Mouse (Mus musculus): ENCODE results near the gene Znrf2. TPM values are rescaled to one million over a fixed set of nuclear protein-coding genes. Genes with fewer than 3 reads are reported as not detected.

The Znrf2 gene
- polyA plus RNA-seq, 1 experiment from 2014 or later = 11.3 TPM

- no peak overlapping the region for H3K9ac ChIP-seq
Observed at GRCm38 (mm10) chr6:54890221-54890620, 73.5 kb downstream of the Znrf2 start.

GRCm38 (mm10) chr6:54891384-54891783 is 74.7 kb downstream of the Znrf2 start:
- Histone ChIP-seq H3K27ac (no peak overlapping the region), H3K36me3 (ENCODE audit: poor library complexity, severe bottlenecking) (no peaks in the 10 kb centered on the region), H3K9me3 (replicated peaks) (no peaks in the 10 kb centered on the region), H3K4me3 (no peak overlapping the region), H3K4me1 (no peaks in the 10 kb centered on the region), H3K9ac (no peak overlapping the region), H3K4me2 (no peak overlapping the region), H3K27me3 (no peaks in the 10 kb centered on the region)
- ATAC-seq = no peak
- 92% methylated on average over 3 of the region's 3 CpGs for WGBS

More at GRCm38 (mm10) chr6:54890221-54890620, 73.5 kb downstream of the Znrf2 start:
- 30% methylated on average over 9 of the region's 9 CpGs for WGBS
- Histone ChIP-seq H3K27ac (no peak overlapping the region), H3K9me3 (replicated peaks) (no peaks in the 10 kb centered on the region), H3K36me3 (ENCODE audit: poor library complexity, severe bottlenecking) (no peaks in the 10 kb centered on the region), H3K4me1 (no peaks in the 10 kb centered on the region), H3K4me2 (no peak overlapping the region), H3K27me3 (no peaks in the 10 kb centered on the region), H3K4me3 (no peak overlapping the region)
- no peak for ATAC-seq

DNA sequence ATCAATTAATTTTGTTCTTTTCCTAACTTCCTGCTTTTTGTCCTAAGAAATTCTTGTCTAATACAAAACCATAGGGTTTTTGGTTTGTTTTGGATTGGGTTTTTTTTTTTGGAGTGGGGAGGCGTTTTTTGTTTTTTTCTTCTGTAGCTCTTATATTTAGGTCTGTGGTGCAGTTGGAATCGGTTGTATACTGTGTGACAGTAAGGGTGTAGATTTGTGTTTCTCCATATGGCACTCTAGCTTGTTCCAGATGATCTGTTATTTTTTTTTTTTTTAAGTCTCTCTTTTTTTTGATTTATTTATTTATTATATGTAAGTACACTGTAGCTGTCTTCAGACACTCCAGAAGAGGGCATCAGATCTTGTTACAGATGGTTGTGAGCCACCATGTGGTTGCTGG is 83.5 kb downstream of the Znrf2 start:
- no peak; the same call in 1 of the 2 replicates for ATAC-seq
- WGBS = 90% methylated on average over 2 of the region's 2 CpGs

DNA sequence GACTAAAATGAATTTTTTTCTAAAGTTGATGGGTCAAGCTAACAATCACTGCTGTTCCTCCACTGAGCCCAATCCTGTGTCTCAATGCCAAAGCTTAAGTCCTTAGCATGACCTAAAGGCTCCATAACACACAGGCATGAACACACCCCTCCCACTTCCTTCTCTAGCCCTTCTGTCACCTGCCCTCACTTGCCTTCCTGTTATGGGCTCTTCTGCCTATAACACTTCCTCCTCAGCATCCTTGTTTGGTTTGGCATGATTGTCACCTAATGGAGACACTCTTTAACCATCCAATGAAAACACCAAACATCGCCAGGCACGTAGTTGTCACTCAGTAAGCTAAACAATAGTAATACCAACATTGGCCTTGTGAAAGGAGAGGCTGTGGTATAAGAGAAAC is 85.8 kb downstream of the Znrf2 start:
- Histone ChIP-seq H3K4me1 (no peaks in the 10 kb centered on the region), H3K27ac (no peak overlapping the region), H3K27me3 (no peaks in the 10 kb centered on the region), H3K4me3 (no peak overlapping the region), H3K9me3 (replicated peaks) (0 out of 2 replicates have a peak, but pooled peaks cover 3% of the 10 kb centered on the region), H3K4me2 (no peak overlapping the region), H3K9ac (no peak overlapping the region), H3K36me3 (ENCODE audit: poor library complexity, severe bottlenecking) (no peaks in the 10 kb centered on the region)
- no peak for ATAC-seq
- WGBS = 90% methylated on average over 2 of the region's 2 CpGs

More for the DNA sequence above, 83.5 kb downstream of the Znrf2 start:
- Histone ChIP-seq H3K27ac (no peak overlapping the region), H3K9ac (no peak overlapping the region), H3K36me3 (ENCODE audit: poor library complexity, severe bottlenecking) (no peaks in the 10 kb centered on the region), H3K4me3 (no peak overlapping the region), H3K4me1 (no peaks in the 10 kb centered on the region), H3K9me3 (replicated peaks) (0 out of 2 replicates have a peak, but pooled peaks cover 3% of the 10 kb centered on the region), H3K4me2 (no peak overlapping the region), H3K27me3 (no peaks in the 10 kb centered on the region)

- Histone ChIP-seq H3K27ac (no peak overlapping the region), H3K9ac (no peak overlapping the region), H3K4me2 (no peak overlapping the region), H3K9me3 (replicated peaks) (0 out of 2 replicates have a peak, but pooled peaks cover 3% of the 10 kb centered on the region), H3K4me3 (no peak overlapping the region), H3K36me3 (ENCODE audit: poor library complexity, severe bottlenecking) (no peaks in the 10 kb centered on the region), H3K27me3 (no peaks in the 10 kb centered on the region), H3K4me1 (no peaks in the 10 kb centered on the region)
- 90% methylated on average over 10 of the region's 10 CpGs for WGBS
- ATAC-seq = no peak
Observed at GRCm38 (mm10) chr6:54906053-54907040, 89.6 kb downstream of the Znrf2 start.

DNA sequence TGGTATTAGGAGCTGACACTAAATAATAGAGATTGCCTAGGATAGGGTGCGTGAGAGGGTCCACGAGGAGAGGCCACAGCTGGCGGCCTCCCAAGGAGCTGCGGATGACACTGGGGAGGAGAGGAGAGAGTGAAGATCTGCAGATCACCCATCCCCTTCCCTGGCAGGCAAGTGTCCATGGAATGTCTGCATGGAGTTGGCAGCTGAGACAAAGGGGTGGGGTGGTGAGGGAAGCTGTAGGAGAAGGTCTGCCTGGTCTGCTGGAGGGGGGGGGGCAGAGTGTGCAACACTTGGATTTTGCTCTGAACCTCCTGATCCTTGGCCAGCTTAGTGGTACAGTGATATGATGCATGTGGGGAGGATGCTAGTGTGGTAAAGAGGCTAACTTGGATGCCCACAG is 98.3 kb downstream of the Znrf2 start:
- H3K4me2 ChIP-seq = no peak overlapping the region
- H3K36me3 ChIP-seq (ENCODE audit: poor library complexity, severe bottlenecking) = no peaks in the 10 kb centered on the region
- 93% methylated on average over 4 of the region's 4 CpGs for WGBS
- H3K27ac ChIP-seq = no peak overlapping the region
- no peaks in the 10 kb centered on the region for H3K9me3 ChIP-seq (replicated peaks)
- H3K4me1 ChIP-seq = no peaks in the 10 kb centered on the region
- H3K4me3 ChIP-seq = no peak overlapping the region
- ATAC-seq = no peak
- no peak overlapping the region for H3K9ac ChIP-seq
- H3K27me3 ChIP-seq = no peaks in the 10 kb centered on the region

- H3K4me3 ChIP-seq = no peak overlapping the region
- no peak overlapping the region for H3K4me2 ChIP-seq
- H3K27ac ChIP-seq = no peak overlapping the region
- H3K36me3 ChIP-seq (ENCODE audit: poor library complexity, severe bottlenecking) = no peaks in the 10 kb centered on the region
- no peak for ATAC-seq
- no peaks in the 10 kb centered on the region for H3K4me1 ChIP-seq
- no peaks in the 10 kb centered on the region for H3K27me3 ChIP-seq
- H3K9me3 ChIP-seq (replicated peaks) = no peaks in the 10 kb centered on the region
- H3K9ac ChIP-seq = no peak overlapping the region
- WGBS = 73% methylated on average over 4 of the region's 4 CpGs
Observed at GRCm38 (mm10) chr6:54916163-54916562, 99.4 kb downstream of the Znrf2 start.

- H3K9me3 ChIP-seq (replicated peaks) = no peaks in the 10 kb centered on the region
- H3K9ac ChIP-seq = no peak overlapping the region
- H3K27me3 ChIP-seq = no peaks in the 10 kb centered on the region
- no peak overlapping the region for H3K27ac ChIP-seq
- no peaks in the 10 kb centered on the region for H3K4me1 ChIP-seq
- H3K36me3 ChIP-seq (ENCODE audit: poor library complexity, severe bottlenecking) = no peaks in the 10 kb centered on the region
- H3K4me2 ChIP-seq = no peak overlapping the region
- 82% methylated on average over 4 of the region's 4 CpGs for WGBS
- no peak overlapping the region for H3K4me3 ChIP-seq
- ATAC-seq = no peak
Observed at GRCm38 (mm10) chr6:54916941-54917340, 100.2 kb downstream of the Znrf2 start.

DNA sequence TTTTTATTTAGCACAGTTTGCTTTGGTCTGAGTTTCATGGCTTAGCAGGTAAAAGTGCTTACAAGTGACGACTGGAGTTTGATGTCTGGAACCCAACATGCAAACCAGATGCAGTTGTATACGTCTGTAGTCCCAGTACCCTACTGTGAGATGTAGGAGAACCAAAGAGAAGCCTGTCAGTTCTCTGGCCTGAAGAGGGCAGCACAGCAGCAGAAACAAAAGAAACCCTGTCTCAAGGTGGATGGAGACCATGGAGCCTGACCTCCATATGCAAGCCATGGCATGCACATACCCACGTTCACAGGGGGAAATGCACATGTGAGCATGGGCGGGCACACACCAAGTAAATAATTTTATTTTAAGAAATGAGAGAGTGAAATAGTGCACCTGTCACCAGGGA is 100.8 kb downstream of the Znrf2 start:
- H3K4me2 ChIP-seq = no peak overlapping the region
- 57% methylated on average over 4 of the region's 4 CpGs for WGBS
- ATAC-seq = no peak

DNA sequence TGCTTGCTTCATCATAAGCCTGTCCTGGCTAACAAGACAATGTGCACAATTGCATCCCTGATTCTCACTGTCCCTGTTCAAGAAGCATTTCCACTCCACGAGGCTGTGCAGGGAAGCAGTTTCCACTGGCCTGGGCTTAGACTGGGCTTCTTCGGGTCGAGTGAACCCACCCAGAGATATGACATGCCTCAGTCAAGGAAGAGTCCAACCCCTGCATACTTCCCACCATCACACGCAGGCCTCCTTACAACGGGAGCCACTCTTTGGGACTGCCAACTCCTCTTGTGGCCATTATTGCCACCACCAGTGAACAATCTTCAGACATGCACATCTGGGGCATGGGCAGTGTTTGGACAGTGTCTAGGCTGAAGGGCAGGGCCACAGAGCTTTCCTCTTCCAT is 101.8 kb downstream of the Znrf2 start:
- no peaks in the 10 kb centered on the region for H3K36me3 ChIP-seq (ENCODE audit: poor library complexity, severe bottlenecking)
- H3K27me3 ChIP-seq = no peaks in the 10 kb centered on the region
- no peaks in the 10 kb centered on the region for H3K4me1 ChIP-seq
- no peak for ATAC-seq
- H3K9ac ChIP-seq = no peak overlapping the region
- H3K27ac ChIP-seq = no peak overlapping the region
- no peak overlapping the region for H3K4me3 ChIP-seq
- H3K9me3 ChIP-seq (replicated peaks) = no peaks in the 10 kb centered on the region
- no peak overlapping the region for H3K4me2 ChIP-seq
- WGBS = 91% methylated on average over 5 of the region's 5 CpGs

More for the DNA sequence above, 100.8 kb downstream of the Znrf2 start:
- H3K4me3 ChIP-seq = no peak overlapping the region
- no peaks in the 10 kb centered on the region for H3K27me3 ChIP-seq
- H3K27ac ChIP-seq = no peak overlapping the region
- H3K9ac ChIP-seq = no peak overlapping the region
- H3K9me3 ChIP-seq (replicated peaks) = no peaks in the 10 kb centered on the region
- no peaks in the 10 kb centered on the region for H3K36me3 ChIP-seq (ENCODE audit: poor library complexity, severe bottlenecking)
- H3K4me1 ChIP-seq = no peaks in the 10 kb centered on the region

GRCm38 (mm10) chr6:54924538-54924937 is 107.8 kb downstream of the Znrf2 start:
- 92% methylated on average over 16 of the region's 16 CpGs for WGBS
- H3K9ac ChIP-seq = no peak overlapping the region
- H3K4me1 ChIP-seq = no peaks in the 10 kb centered on the region
- no peaks in the 10 kb centered on the region for H3K27me3 ChIP-seq
- H3K4me3 ChIP-seq = no peak overlapping the region
- H3K36me3 ChIP-seq (ENCODE audit: poor library complexity, severe bottlenecking) = no peaks in the 10 kb centered on the region
- H3K9me3 ChIP-seq (replicated peaks) = no peaks in the 10 kb centered on the region
- no peak for ATAC-seq
- H3K27ac ChIP-seq = no peak overlapping the region
- H3K4me2 ChIP-seq = no peak overlapping the region

- H3K9ac ChIP-seq = no peak overlapping the region
- H3K4me3 ChIP-seq = no peak overlapping the region
- no peaks in the 10 kb centered on the region for H3K4me1 ChIP-seq
- no peaks in the 10 kb centered on the region for H3K27me3 ChIP-seq
- H3K9me3 ChIP-seq (replicated peaks) = no peaks in the 10 kb centered on the region
- no peaks in the 10 kb centered on the region for H3K36me3 ChIP-seq (ENCODE audit: poor library complexity, severe bottlenecking)
- no peak overlapping the region for H3K27ac ChIP-seq
- H3K4me2 ChIP-seq = no peak overlapping the region
- ATAC-seq = no peak
- WGBS = 79% methylated on average over 7 of the region's 7 CpGs
Observed at GRCm38 (mm10) chr6:54925736-54926440, 109.2 kb downstream of the Znrf2 start.

Measured in forebrain, embryonic 13.5 days (tissue).